Mouse (Mus musculus) T-helper 1 cell (primary cell): ENCODE results near the gene Usp46.
"Not testable (repeated sequence)": the region's sequence is repeated elsewhere in the genome, so short reads cannot be mapped to it uniquely, and the experiment has no call there.

Experiments
- in situ Hi-C: fragments of 300-600 bp; cut with MboI, MseI; formaldehyde crosslinking; loops from one replicate; pipeline ENCODE4 v1.15.1; 2025; ENCODE audit warnings: high pct_unique_total_duplicates

Usp46 gene

GRCm38 (mm10) chr5:74067831-74068713 is at the start of gene Usp46:
TSS of gene Usp46 (minus strand) at chr5:74068431.
- in situ Hi-C loops, result loop anchor here (10.0 kb wide), 1 partner anchor 1737 kb away; no protein-coding TSS in a partner anchor

GRCm38 (mm10) chr5:74113961-74114689 is 45.9 kb upstream of the Usp46 start:
- in situ Hi-C loops, result no loop called here

GRCm38 (mm10) chr5:74105445-74105844 is 37.2 kb upstream of the Usp46 start:
- in situ Hi-C loops, result no loop called here

- in situ Hi-C loops, result no loop called here
Measured at GRCm38 (mm10) chr5:74101761-74102160, 33.5 kb upstream of the Usp46 start.

DNA sequence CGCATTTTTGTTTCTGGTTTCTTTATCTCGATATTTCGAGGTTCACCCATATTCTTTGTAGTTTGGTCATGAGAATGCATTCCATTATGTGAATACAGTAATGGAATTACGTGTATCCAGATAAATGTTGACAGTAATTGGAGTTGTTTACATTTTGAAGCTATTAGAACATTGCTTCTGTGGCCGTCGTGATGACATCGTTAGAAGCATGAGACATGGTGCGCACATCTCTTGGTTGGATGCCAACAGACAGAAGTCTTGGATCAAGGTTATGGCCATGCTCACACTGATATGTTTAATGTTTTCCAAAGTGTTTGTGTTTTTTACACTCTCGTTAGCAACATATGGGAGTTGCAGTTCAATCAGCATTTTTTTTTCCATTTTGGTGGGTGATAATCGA is 30.8 kb upstream of the Usp46 start:
- in situ Hi-C loops, result no loop called here

- in situ Hi-C loops, result no loop called here
Measured at GRCm38 (mm10) chr5:74097854-74098220, 29.6 kb upstream of the Usp46 start.

GRCm38 (mm10) chr5:74097116-74097853 is 29.1 kb upstream of the Usp46 start:
- in situ Hi-C loops, result no loop called here

DNA sequence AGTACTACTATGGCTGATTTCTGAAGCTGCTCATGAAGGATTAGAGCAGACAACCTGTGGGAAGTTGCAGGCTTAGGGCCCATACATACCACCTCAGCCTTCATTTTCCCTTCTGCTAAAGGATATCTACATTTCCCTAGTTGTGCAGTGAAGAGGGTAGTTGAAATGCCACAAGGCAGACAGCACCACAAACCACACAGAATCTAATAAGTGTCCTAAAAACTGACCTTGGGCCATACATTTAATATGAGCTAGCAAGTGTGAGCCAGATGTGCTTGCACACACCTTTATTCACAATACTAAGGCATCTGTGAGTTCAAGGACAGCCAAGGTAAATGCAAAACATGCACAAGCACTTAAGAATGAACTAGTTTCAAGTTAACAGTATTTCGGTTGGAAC is 27.8 kb upstream of the Usp46 start:
- in situ Hi-C loops, result no loop called here

DNA sequence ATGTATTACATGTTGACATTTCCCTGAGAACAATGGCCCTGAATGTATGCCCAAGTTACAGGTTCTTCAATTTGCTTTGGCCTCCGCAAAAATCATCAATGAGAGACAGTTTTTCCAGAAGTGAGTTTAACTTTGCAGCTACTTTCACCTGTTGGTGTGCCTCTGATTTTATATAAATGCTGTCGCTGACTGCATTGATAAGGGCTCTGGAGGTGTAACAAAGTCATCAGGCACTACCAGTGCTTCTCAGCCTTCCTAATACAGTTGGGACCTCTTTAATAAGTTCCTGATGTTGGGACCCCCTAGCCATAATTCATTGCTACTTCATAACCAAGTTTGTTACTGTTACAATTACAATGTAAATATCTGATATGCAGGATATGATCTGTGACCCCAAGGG is 27.4 kb upstream of the Usp46 start:
- in situ Hi-C loops, result no loop called here

DNA sequence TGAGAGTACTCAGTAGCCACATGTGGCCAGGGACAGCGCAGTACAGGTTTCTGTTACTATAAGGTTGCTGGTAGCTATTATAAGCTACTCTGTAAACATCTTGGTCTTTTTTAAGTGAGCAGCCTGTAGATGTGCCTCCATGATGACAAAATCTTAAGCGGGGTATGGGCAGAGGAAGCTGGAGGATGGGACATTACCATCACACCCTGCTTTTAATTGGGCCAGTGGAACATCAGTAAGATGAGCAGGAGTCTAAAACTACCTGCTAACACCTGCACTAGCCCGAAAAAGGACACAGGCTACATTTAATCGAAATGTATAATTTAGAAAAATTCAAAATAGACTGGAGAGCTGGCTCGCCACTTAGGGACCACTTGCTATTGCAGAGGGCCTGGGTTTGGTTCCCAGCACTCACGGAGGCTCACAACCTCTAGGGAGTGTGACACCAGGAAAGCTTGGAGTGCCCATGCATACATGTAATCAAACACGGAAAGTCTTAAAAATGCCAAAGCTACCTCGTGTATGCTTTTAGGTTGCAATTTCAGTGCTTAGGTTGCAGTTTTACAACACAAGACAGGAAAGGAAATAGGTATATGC is 26.7 kb upstream of the Usp46 start:
- in situ Hi-C loops, result no loop called here

DNA sequence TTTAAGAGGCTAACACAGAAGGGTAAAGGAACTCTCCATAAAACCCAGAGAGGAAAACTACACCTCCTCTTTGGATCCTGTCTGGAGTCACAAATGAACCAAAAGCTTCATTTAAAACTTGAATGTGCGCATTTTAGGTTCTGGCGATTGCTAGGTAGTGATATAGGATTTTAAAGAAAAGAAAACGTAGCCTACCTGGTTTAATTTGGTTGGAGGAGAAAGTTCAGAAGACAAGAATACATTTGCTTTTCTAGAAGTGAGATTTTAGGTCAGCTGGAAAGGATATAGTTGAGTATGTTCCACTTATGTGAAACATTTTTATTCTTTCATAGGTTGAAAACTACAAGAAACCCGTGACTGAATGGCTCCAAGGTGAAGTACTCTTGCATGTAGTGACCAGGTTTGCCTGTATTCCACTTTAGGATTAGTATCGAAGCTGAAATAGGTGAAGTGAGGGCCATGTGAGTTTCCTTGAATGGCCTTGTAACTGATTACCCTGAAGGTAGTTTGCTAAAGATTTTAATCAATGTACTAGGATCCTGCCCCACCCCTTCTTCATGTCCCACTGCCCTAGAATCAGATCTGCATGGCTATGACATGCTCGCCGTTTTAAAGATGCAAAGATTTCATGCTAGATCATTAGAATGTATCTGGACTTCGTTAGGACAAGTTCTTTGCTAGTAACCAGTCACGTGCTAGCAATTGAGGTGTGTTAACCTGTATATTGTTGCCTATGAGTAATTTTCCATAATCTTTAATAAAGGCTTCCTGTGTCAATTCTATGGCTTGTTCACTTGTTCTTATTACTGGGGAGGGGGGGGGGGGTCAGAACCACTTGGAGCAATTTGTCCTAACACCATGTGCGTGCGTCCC is 25.6 kb upstream of the Usp46 start:
- in situ Hi-C loops, result no loop called here

DNA sequence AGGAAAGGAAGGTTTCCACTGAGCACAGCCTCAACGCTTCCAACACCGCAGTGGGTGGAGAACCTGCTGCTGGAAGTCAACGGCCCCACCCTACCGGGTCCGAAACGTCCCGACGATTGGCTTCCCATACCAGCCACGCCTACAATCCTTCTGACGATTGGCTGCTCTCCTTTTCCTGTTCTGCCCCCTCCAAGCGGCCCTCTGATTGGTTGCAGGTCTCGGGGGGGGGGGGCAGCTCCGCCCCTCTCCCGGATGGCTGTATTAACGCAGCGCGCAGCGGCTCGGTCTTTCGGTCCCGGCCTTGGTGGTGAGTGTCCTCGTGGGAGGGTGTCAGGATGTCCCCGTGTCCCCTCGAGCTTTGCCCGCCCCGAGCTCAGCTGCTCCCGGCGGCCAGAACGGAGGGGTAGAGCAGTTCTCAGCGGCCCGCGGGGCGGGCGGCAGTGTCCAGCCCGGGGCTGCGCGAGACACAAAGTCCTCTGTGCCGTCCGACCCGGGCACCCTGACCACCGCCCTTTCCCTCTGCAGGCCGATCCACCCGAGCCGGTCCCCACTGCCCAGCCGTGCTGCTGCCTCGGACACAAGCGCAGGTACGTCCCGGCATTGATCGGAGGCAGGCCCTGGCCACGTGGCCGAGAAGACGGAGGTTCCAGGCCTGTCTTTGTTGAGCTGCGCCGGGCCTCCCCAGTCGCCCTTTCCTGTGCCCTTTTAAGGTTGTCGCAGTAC is 24.8 kb upstream of the Usp46 start:
- in situ Hi-C loops, result no loop called here

GRCm38 (mm10) chr5:74092481-74092832 is 24.2 kb upstream of the Usp46 start:
- in situ Hi-C loops, result no loop called here

GRCm38 (mm10) chr5:74089643-74090042 is 21.4 kb upstream of the Usp46 start:
- in situ Hi-C loops, result no loop called here

DNA sequence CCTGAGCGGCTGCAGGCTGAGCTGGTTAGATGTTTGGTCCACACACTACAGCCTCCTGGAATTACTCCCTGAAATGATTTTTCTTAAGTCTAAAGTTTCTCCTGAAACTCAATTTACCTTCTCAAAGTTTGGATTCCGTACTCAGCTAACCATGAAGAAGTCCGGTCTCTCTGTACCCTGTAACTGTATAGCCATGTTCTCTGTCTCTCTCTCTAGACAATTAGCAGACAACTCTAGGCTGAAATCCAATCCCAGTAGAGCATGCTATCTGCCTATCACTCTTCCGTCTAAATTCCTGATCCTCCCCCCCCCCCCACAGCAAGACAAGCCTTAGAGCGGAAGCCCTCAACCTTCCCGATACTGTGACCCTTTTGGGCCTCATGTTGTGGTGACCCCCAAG is 13.5 kb upstream of the Usp46 start:
- in situ Hi-C loops, result no loop called here

- in situ Hi-C loops, result no loop called here
Measured at GRCm38 (mm10) chr5:74078861-74079615, 10.8 kb upstream of the Usp46 start.

GRCm38 (mm10) chr5:74078400-74078799 is 10.2 kb upstream of the Usp46 start:
- in situ Hi-C loops, result no loop called here

DNA sequence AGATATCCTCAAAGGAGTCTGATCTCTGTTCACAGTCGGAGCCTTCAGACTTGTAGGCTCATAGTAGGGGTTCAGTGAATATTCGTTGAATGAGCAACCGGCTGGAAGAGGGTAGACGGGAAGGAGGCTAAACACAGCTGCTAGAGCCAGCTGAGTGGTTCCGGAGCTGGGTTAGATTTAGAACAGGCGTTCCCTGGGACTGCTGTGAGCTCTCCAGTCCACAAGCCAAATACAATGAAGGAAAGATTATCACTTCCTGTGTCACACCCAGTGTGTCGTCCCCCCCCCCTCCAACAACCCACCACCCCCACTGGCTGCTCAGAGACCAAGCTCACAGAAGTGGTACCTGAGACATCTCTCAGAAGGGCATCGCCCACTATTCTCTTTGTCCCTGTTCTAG is 9.7 kb upstream of the Usp46 start:
- in situ Hi-C loops, result no loop called here

GRCm38 (mm10) chr5:74076759-74077158 is 8.5 kb upstream of the Usp46 start:
- in situ Hi-C loops, result no loop called here

DNA sequence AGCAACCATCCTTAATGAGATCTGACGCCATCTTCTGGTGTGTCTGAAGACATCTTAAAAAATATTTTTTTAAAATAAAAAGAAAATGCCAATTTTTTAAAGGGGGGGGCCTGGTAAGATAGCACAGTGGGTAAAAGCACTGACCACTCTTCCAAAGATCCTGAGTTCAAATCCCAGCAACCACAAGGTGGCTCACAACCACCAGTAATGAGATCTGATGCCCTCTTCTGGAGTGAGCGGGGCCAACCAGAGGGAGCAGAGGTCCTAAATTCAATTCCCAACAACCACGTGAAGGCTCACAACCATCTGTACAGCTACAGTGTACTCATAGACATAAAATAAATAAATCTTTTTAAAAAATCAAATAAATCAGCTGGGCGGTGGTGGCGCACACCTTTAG is 2.3 kb upstream of the Usp46 start:
- in situ Hi-C loops, result not testable (repeated sequence)
